Mouse (Mus musculus) heart, postnatal 10 days (tissue): ENCODE data around the gene Lbx1. TPM values are rescaled to one million over a fixed set of nuclear protein-coding genes. Genes with fewer than 3 reads are reported as not detected.

Experiments
- DNase-seq, 2 experiments: peaks; one replicate each; pipeline ENCODE4 v3.0.0; 2021
- intact Hi-C: fragments of 180-260 bp; cut with DNase I; formaldehyde crosslinking; loops from one replicate; pipeline ENCODE4 v1.15.1; 2025
- total RNA-seq, 2 experiments: library from RNA; stranded (reverse); gene quantifications; 2 replicates each; pipeline ENCODE4 v1.2.3; 2021

Gene Lbx1
- total RNA-seq, 2 experiments from 2014 or later = not detected

DNA sequence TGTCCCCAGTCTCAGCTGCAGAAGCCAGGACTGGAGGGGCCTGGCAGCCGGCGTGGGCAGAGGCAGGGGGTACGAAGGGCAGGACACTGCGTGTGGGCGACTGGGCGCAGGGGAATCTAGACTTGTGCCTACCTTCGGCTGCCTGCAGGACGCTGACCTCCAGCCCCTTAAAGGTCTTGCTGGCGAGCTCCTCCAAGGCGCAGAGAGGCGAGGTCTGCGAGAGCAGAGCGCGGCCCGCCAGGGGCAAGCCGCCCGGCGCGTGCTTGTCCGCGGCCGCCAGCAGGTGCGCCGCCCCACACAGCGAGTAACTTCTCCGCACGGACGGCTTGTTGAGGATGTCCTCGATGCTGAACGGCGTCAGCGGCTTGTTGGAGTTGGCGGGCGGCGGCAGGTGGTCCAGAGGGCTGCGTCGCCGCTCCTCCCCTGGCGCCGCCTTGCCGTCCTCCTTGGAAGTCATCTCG is 811 bp downstream of the Lbx1 start:
- DNase-seq = peak in 1 of 2 experiments; percentile 33
- intact Hi-C loops = loop anchor here (5.0 kb wide), 1 partner anchor 68 kb away; no protein-coding TSS in a partner anchor

DNA sequence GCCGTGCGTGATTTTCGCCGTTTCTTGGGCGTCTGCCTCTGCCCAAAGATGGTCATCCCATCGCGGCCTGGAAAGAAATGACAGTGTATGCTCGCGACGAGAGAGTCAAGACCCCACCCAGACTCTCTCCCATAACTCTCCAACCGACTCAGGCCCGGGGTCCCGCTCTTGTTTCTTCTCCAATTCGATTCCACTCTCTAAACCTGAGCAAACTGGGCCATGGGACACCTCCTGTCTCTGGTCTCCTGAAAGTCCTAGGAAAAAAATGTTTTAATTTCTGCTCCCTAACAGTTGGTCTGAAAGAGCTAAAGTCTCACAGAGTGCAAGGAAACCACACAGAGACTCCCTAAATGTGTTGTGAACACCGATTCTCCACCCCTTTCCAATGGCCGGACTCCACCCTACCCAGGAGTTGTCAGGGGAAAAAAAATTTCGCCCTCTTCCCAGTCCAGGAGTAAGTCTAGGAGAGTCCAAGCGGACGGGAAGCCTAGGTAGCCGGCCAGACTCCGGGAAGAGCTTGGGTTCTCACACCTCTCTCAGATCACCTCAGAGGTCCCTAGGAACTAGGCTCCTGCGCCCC is 1.3 kb downstream of the Lbx1 start:
- intact Hi-C loops = no loop called here
- DNase-seq = no peak

DNA sequence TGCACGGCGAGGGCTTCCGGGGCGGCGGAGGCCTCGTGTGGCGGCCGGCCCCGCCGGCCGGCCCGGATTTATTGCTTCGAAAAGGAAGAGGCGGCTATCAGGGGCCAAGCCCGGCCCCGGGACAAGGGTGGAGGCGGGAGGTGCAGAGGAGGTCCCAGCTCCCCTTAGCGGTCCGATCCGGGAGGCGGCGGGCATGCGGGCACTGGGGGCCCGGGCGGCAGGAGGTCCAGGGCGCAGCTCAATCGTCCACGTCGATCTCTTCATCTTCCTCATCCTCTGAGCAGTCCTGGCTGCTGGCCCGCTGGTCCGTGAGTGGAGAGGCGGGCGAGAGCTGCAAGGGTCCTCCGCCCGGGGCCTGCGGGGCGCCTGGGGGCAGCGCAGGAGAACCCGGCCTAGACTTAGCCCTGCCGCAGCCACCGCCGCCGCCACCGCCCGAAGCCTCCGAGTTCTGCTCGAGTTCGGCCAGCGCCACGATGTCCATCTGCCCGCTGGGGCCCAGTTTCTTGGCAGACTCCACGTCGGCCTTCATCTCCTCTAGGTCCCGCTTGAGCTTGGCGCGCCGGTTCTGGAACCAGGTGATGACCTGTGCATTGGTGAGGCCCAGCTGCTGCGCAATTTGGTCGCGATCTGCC is 2.0 kb downstream of the Lbx1 start:
- intact Hi-C loops = no loop called here
- no peak for DNase-seq

DNA sequence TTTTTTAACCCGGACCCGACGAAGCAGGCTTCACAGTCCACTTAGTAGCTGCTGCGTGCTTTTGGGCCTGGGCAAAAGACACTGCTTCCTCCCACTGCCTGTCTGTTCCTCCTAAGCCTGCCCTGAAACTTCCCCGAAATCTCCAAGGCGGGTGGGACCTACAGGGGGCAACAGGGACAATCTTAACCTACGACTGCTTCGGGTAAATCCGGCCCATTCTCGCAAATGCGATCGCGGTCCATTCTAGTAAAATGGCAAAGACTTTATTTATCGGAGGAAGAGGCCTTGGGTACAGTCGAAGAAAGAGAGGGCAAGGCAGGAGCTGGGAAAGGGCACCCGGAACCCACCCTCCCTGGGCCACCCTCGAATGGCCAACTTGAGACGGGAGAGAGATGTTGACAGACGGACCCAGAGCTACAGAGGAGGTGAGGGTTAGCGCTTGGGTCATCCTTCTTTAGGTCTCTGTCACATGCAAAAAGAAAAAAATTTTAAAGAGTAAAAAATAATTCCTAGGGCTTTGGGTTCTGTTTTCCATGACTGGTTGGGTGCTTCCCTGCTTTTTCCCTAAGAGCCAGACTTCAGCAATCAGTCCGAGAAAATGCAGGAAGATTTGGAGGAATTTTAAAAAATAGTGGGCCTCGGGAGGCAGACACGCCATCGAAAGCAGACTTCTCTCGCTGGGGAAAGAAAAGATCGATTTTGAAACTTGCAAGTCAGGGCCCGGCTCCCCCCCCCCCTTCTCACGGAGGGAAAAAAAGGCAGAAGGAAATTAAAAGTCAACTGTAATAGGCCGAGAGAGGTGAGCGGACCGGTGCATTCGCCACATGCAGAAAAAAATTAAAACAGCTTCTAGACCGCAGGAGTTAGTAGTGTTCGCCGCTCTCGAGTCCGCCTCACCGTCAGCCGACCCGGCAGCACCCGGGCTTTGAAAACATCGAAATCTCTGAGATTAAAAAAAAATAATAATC is 2.9 kb downstream of the Lbx1 start:
- intact Hi-C loops = no loop called here
- DNase-seq = peak; percentile 47 to 49

DNA sequence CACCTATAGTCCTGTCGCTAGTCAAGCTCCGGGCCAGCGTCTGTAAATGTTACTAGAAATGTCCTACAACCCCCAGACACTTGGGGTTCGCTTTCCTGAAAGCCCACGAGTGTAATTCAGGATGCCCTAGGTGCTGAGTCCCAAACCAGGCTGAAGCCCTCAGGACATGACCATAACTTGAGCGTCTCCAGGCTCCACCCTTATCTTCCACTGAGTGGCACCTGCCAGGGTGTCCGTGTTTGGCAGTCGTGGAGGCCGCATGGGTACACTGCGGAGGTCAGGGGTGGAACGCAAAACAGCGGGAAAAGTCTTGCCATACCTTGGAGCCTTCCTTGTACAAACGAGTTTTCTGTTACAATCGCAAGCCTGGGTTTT is 3.6 kb downstream of the Lbx1 start:
- DNase-seq = no peak
- intact Hi-C loops = no loop called here

DNA sequence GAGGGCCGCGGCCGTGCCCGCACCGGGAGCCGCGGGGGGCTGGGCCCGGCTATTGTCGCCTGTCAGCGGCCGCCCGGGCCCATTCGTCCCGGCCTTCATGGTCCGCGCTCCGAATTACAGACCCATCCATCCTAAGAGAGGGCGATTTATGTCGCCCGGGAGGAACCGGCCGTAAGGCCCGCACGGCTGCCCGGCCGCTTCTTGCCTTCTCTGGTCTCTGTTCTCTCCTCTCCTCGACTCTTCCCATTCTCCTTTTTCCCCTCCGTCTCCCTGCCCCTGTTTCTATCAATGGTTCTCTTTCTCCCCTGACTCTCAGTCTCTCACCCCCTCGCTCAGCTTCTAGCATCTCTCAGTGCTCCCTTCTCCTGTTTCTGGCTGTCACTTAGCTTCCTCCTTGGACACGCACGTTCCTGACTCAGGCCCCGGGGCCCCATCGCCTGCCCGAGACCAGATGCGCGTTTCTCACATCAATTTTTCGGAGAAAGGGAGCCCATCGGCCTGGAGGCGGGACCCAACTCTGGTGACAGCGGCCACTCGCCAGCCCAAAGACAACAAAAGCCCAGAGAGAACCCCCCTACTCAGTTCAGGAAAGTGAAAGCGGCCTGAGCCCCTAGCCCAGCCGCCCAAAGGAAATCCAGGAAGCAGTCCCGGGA is 4.1 kb downstream of the Lbx1 start:
- intact Hi-C loops = no loop called here

DNA sequence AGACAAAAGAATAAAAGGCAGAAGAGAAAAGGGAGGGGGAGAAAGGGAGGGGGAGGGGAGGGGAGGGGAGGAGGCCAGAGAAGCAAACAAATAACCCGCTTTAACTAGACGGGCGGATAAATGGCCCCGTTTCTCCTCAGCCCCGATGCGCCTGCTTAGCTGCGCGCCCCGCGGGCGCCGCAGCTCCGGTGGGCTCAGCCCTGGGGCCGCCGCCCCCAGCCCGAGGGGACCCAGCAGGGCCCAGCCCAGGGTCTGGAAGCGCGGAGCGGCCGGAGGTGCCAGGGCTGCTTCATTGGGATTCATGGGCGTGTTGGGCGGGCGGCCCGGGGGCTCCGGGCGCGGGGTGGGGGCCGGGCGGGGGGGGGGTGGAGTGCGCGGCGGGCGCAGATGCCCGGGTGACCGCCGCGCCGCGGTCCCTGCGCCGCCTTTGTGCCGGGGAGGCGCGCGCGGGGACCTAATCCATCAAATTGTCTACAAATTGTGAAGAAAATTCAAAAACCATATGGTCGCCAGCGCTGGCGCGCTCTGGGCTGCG is 4.7 kb downstream of the Lbx1 start:
- no peak for DNase-seq
- intact Hi-C loops = no loop called here

More for the DNA sequence above, 4.1 kb downstream of the Lbx1 start:
- DNase-seq = peak in 1 of 2 experiments; percentile 45

DNA sequence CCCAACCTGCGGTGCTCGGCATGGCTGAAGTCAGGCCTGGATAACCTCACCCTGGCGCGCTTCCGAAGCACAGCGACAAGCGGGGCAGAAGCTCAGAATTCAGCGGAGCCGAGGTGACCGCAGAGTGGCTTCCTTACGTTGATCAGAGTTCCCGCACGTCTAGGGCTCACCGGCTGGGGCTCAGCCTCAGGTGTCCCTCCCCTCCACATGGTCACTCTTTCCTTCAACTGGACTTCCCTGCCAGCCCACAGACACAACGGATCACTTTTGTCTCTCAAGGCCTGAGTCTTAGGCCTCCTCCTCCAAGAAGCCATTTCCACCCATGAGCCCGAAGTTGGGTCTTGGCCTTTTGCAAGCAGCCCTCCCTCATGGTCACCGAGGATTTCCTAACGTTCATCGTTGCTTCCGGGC is 5.4 kb downstream of the Lbx1 start:
- intact Hi-C loops = no loop called here

DNA sequence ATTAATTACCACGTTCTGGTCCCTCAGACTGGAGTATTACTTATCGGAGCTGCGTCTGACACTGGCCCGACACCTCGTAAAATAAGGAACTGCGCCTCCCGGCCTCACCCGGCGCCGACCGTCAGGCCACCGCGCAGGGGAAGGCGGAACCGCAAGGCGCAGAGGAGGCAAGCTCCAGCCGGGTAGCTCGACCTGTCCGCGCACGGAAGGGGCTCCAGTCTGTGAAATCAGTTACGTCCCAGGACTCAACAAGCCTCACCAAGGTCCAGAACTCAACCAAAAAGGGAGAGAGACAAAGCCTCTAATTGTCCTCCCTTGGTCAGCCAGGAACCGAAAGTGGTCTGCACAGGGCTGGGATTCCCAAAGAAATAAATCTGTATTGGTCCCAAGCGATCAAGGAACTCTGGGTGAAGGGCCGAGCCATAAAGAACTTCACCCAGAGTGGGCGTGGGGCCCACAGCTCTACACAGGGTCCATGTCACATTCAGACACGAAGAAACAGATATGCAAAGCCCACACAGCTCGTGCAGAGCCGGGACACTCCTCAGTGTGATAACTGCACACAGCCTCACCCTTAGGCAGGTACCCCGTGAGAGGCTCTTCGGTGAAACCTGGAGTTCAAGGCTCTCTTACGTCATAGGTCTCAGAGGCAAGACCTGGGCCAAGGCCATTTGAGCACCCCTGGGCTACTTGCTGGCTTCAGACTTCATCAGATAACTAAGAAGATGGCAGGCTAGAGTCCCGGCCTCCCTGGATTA is 6.1 kb downstream of the Lbx1 start:
- intact Hi-C loops = no loop called here
- peak in 1 of 2 experiments; percentile 33 for DNase-seq

More for the DNA sequence above, 5.4 kb downstream of the Lbx1 start:
- peak in 1 of 2 experiments; percentile 24 for DNase-seq

DNA sequence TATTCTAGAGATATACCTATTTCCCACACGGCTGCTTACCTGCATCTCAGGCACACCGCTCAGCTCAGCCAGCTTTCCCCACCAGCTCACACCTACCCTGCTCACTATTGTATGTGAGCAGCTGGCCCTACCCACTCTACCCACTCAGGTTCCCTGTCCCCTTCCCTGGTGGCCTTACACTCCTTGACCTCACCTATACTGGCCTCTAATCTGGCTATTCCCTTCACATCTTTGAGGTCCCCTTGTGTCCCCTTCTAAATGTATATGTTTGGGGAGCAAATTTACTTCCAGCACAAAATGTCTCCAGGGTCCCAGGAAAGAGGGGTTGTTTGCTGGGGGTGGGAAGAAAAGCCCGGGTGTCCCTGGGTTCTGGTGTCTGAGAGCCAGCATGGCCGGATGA is 6.8 kb downstream of the Lbx1 start:
- intact Hi-C loops = no loop called here
- no peak for DNase-seq

DNA sequence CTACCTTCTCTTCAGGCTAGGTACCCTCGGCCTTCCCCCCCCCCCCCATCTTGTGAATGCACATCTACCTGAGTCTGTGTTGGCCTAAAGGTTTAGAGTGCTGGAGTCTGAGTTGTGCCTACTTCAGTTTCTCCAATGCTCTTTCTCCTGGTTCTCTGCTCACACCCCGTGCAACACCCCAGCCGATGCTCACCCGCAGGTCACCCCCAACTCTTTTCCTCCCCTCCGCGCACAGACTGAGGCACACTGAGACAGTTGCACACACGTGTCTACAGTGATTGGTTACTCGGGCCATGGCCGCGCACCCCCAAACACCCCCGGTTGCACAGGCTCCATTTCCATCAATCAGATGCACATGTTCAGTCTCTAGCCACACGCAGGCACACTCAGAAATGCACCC is 7.5 kb downstream of the Lbx1 start:
- DNase-seq = no peak
- intact Hi-C loops = no loop called here

DNA sequence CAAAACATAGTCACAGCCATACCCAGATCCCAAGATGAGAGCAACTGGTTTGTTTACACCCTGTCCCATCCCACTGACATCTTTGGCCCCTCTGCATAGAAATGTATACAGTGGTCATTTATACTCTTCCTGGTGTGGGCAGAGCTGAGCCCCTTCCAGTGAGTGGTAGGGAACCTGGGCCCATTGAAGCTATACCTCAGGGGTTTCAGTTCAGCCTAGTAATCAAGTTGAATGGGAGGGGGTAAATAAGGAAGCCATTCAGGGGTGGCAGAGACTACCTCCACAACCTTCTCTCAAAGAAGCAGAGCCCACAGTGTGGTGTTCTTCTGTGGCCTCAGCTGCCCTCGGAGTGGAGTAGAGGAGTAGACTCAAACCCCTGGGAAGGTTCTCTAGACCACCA is 7.9 kb downstream of the Lbx1 start:
- intact Hi-C loops = no loop called here
- no peak for DNase-seq

DNA sequence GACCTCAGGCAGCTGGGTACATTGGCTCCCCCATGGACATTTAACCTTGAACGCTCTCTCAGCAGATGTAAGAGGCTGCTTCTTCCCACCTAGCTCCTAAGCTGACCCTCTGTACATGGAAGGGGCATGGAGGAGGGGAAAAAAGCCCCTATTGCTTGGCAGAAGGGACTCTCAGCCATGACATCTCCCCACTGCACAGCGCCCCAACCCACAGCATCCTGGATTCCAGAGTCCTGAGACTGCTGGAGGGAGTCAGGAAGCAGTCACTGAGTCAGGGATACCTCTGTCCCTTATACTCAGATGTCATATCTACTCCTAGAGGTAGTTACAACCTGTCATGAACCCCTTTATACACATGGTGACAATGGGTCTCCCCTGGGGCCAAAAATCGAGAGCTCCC is 8.6 kb downstream of the Lbx1 start:
- no peak for DNase-seq
- intact Hi-C loops = no loop called here

DNA sequence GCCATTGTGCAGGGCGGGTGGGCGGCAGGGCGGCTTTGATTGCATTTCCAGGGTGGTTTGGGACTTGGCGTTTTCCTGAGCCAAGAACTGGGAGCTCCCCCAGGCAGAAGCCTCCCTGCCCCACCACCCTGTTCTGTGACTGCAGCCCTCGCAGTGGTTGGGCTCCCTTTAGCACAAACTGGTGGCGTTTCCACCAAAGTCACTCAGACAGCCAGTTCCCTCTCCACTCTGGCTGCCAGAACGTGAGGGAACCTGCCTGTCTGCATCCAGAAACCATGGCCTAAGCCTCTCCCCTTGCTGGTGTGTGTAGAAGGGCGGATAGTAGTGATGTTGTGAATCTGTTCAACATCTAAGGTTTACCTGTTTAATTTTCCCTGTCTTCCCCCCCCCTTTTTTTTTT is 9.4 kb downstream of the Lbx1 start:
- DNase-seq = no peak
- intact Hi-C loops = no loop called here

DNA sequence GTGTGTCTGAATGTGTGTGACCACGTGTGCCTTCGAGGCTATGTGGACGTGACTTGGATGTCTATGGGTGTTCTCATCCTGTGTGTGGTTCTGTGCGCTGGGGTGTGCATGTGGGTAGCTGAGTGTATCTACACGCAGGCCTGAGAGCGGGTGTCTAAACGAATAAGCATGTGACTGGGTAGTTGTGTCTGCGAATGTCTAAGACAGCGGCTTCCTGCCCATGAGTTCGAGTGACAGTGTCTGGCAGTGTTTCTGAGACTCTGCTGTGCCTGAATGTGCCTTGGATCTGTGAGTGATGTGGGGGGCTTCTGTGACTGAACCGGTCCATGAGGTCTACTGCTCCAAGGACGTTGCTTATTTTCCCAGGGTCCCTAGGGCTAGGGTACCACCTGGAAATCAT is 10.5 kb downstream of the Lbx1 start:
- intact Hi-C loops = loop anchor here (2.0 kb wide), 1 partner anchor 20 kb away; no protein-coding TSS in a partner anchor
- no peak for DNase-seq

DNA sequence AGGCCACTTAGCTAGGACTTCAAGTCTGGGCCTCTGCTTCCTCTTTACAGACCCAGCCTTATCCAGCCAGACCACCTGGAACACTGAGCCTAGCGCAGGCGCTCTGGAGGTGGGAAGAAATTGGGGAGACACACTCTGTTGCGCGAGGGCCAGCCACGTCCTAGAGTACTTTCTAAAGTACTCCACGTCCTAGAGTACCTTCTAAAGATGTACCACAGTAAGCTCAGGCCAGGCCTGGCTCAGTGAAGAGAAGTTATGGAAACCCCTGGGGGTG is 11.4 kb downstream of the Lbx1 start:
- DNase-seq = no peak
- intact Hi-C loops = loop anchor here (2.0 kb wide), 1 partner anchor 21 kb away; no protein-coding TSS in a partner anchor

DNA sequence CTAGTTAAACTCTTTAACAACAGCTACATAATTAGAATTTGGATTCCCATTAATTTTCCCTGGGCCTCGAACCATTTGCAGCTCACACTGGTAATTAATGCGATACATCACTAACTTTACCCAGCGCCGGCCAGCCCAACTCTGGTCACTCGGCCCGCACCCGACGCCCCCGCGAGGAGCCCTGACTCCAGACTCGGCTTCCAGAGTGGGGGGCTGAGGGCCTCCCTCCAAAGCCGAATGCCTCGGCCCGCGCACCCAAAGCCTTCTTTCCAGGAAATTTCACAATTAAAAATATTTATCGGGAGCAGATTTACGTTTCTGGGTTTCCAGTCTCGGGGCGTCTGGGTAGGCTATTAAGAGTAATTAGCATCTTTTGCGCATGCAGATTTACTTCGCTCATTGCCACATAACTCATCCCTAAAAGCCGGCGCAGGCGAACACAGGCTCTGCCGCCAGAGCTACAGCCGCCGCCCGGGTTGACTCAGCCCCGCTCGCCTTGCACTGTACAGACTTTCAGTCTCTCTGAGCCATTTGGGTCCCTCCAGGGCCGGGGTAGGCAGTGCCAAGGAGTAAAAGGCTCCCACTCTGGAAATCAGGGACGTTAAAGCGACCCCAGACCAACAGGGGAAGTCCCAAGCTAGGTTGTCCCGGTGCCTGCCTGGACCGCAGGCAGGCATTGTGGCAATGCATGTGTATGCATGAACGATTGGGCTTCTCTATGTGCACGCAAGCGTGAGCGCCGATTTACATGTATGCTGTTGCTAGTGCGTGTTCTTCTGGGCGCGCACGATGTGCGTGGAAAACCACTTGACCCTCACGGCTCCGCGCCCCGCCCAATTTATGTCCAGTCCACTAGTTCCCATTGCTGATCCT is 12.0 kb downstream of the Lbx1 start:
- intact Hi-C loops = loop anchor here (2.0 kb wide), 1 partner anchor 21 kb away; no protein-coding TSS in a partner anchor
- no peak for DNase-seq

DNA sequence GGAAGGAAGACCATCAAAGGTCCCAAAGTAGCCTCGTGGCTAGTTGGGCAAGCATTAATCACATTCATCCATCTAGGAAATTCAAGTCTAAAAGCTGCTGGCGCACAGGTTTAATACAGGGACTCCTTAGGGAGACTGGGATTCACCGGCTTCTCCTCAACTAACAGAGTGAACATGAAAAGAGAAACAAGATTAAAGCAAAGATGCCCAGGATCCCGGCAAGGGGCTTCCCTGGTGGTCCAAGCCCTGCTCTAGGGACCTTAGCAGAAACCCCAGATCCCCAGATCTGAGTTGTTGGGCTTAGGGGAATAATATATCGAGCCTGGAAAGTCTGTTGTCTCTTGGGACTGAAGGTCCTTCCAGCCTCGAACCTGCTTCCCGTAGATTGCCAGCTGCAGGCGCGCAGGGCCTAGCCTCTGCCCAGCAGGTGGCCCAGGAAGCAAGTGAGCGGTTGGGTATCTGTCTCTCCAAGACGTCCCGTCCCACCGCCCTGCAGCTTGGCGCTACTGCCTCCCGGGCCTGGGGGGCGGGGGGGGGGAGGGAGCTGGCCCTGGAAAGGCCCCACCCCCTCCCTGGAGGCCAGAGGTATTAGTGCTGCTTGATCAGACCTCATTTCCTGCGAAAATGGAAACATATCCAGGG is 13.3 kb downstream of the Lbx1 start:
- no peak for DNase-seq
- intact Hi-C loops = no loop called here

DNA sequence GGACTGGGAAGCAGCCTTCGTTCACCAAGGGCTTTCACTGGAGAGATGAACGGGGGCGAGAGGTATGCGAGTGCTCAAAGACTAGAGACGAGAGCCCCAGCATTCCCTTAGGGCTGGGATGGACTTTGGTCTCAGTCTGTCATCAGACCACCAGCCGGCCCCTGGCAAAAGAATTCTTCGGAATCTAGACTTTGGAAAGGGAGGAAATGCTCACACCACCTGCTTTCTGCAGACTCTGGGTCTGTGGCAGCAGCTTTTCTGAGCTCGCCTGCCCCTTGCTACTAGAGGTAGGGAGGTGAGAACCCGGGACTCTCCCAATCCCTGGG is 14.2 kb downstream of the Lbx1 start:
- no peak for DNase-seq
- intact Hi-C loops = loop anchor here (2.0 kb wide), 3 partner anchors 79 to 525 kb away; no protein-coding TSS in a partner anchor
